Mouse (Mus musculus): ENCODE measurements around the gene Ugt1a2. TPM values are rescaled to one million over a fixed set of nuclear protein-coding genes. Genes with fewer than 3 reads are reported as not detected.

Gene Ugt1a2
- polyA plus RNA-seq, 1 experiment: not detected

DNA sequence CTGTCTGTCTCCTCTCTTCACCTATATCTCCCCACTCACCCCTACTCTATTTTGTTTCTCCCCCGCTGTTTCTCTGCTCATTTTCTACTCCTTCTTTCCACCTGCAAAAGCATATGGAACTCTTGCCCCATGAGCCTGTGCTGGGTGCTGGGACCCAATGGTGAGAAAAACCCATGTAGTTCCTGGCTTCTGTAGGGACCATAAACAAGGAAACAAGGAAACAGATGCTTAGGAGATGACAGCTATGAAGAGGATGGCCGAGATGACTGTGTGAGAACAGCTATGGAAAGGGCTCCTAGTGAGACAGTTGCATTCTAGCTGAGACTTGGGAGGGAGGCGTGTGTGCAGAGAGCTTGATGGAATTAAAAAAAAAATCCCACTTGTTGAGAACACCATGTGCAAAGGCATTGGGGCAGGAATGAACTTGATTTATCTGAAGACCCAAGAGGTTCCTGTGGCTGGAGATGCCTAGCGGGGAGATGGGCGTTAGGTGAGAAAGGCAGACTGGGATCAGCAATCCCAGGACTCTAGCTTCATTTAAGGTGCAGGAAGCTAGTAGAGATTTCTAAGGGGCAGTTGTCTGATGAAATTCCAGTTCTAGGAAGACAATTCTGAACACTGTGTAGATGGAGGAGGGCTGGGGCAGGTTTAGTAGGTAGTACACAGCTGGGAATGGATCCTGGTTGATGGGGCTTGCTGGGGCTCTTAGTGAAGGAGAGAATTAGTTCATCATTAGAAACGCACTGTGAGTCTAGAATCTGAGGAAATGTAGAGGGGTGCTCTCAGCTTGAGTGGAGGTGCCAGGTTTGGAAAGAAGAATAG is 30.8 kb downstream of the Ugt1a2 start:
- Histone ChIP-seq H3K4me3 (replicated peaks) (no peak overlapping the region), H3K27me3 (replicated peaks) (peaks cover 4% of the 10 kb centered on the region), H3K36me3 (replicated peaks; ENCODE audit: low read length) (no peaks in the 10 kb centered on the region), H3K4me1 (no peaks in the 10 kb centered on the region), H3K9me3 (peaks cover 80% of the 10 kb centered on the region)
- TF ChIP-seq FLI1 (IDR thresholded peaks at IDR 0.05; ENCODE audit: low read length) (no peak), GATA1 (IDR thresholded peaks at IDR 0.05; ENCODE audit: borderline replicate concordance, low read length) (no peak)

- no peak for TF ChIP-seq GATA1 (IDR thresholded peaks at IDR 0.05; ENCODE audit: borderline replicate concordance, low read length)
- TF ChIP-seq FLI1 (IDR thresholded peaks at IDR 0.05; ENCODE audit: low read length): no peak
- no peaks in the 10 kb centered on the region for H3K4me1 ChIP-seq
- peaks cover 79% of the 10 kb centered on the region for H3K9me3 ChIP-seq
Observed at GRCm38 (mm10) chr1:88231803-88232499, 31.6 kb downstream of the Ugt1a2 start.

DNA sequence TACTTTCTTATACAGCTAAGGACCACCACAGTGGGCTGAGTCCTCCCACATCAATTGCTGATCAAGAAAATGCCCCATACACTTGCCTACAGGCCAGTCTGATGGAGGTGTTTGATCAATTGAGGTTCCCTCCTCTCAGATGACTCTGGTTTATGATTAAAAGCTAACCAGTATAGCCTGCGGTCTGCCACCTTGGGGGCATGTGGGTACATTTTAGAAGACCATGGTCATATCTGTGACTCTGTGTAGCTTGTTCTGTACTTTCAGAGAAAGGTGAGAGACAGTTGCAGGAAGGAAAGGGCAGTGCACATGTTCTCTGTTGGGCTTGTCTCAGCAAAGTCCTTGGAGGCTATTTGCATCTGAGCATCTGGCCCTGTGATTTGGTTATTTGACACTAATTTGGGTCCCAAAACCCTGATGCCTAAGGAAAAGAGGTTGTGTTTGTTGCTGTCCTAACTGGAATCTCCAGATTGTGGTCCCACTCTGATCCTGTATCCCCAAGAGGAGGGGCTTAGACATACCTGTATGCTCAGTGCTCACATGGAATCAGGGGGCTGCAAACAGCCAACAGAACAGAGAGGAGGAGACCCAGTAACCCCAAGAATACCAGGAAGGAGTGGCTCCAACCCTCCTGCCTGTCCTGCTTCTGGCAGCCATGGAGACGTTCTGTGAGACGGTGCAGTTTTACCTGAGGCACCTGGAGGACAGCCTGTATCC is 32.4 kb downstream of the Ugt1a2 start:
- TF ChIP-seq FLI1 (IDR thresholded peaks at IDR 0.05; ENCODE audit: low read length) (no peak), GATA1 (IDR thresholded peaks at IDR 0.05; ENCODE audit: borderline replicate concordance, low read length) (no peak)
- Histone ChIP-seq H3K36me3 (replicated peaks; ENCODE audit: low read length) (no peaks in the 10 kb centered on the region), H3K4me1 (no peaks in the 10 kb centered on the region), H3K9me3 (peaks cover 80% of the 10 kb centered on the region), H3K27me3 (replicated peaks) (peaks cover 6% of the 10 kb centered on the region), H3K4me3 (replicated peaks) (no peak overlapping the region)

More at GRCm38 (mm10) chr1:88231803-88232499, 31.6 kb downstream of the Ugt1a2 start:
- Histone ChIP-seq H3K36me3 (replicated peaks; ENCODE audit: low read length) (no peaks in the 10 kb centered on the region), H3K4me3 (replicated peaks) (peak overlapping the region; percentile 4), H3K27me3 (replicated peaks) (peaks cover 6% of the 10 kb centered on the region)

GRCm38 (mm10) chr1:88233421-88234247 is 33.2 kb downstream of the Ugt1a2 start:
- Histone ChIP-seq H3K36me3 (replicated peaks; ENCODE audit: low read length) (no peaks in the 10 kb centered on the region), H3K27me3 (replicated peaks) (peaks cover 6% of the 10 kb centered on the region), H3K4me3 (replicated peaks) (no peak overlapping the region), H3K9me3 (peaks cover 81% of the 10 kb centered on the region), H3K4me1 (no peaks in the 10 kb centered on the region)
- TF ChIP-seq FLI1 (IDR thresholded peaks at IDR 0.05; ENCODE audit: low read length): no peak
- no peak for TF ChIP-seq GATA1 (IDR thresholded peaks at IDR 0.05; ENCODE audit: borderline replicate concordance, low read length)

DNA sequence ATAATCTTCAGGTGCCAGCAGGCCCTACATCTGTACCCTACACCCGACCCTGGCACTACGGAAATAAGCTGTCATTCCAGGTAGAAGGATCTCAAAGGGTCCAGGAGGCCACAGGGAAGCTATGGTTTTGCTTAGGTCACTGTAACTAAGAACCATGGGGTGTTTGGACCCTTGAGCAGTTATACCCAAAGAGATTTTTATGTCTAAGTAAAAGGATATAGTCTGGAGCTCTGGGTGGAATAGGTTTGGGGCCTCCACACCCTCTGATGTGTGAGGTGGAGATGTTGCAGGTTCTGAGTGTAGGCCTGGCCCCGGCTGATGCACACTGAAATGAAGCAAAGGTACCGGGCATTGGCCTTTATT is 33.8 kb downstream of the Ugt1a2 start:
- H3K36me3 ChIP-seq (replicated peaks; ENCODE audit: low read length): no peaks in the 10 kb centered on the region
- no peak overlapping the region for H3K4me3 ChIP-seq (replicated peaks)
- no peaks in the 10 kb centered on the region for H3K4me1 ChIP-seq
- H3K27me3 ChIP-seq (replicated peaks): peaks cover 6% of the 10 kb centered on the region
- peaks cover 86% of the 10 kb centered on the region for H3K9me3 ChIP-seq
- TF ChIP-seq FLI1 (IDR thresholded peaks at IDR 0.05; ENCODE audit: low read length) (no peak), GATA1 (IDR thresholded peaks at IDR 0.05; ENCODE audit: borderline replicate concordance, low read length) (no peak)

DNA sequence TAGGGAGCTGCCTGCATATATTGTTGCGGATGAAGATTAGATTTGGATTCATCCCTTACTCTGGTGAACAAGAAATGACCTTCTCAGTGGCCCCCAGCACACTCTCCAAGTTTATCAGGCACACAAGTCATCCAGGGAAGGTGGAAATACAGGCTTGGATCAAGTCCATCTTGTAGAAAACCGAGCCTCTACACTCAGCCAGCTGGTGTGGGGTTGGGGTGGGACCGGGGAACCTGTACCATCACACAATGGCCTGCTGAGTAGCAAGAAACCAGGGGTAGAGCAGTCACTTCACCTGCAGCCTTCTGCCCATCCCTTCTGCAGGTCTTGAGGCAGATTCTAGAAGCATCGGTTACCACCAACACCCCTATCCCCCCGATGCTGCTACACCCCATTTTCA is 34.2 kb downstream of the Ugt1a2 start:
- Histone ChIP-seq H3K27me3 (replicated peaks) (peaks cover 6% of the 10 kb centered on the region), H3K9me3 (peaks cover 86% of the 10 kb centered on the region), H3K4me3 (replicated peaks) (no peak overlapping the region), H3K4me1 (no peaks in the 10 kb centered on the region), H3K36me3 (replicated peaks; ENCODE audit: low read length) (no peaks in the 10 kb centered on the region)
- no peak for TF ChIP-seq FLI1 (IDR thresholded peaks at IDR 0.05; ENCODE audit: low read length)
- TF ChIP-seq GATA1 (IDR thresholded peaks at IDR 0.05; ENCODE audit: borderline replicate concordance, low read length): no peak

DNA sequence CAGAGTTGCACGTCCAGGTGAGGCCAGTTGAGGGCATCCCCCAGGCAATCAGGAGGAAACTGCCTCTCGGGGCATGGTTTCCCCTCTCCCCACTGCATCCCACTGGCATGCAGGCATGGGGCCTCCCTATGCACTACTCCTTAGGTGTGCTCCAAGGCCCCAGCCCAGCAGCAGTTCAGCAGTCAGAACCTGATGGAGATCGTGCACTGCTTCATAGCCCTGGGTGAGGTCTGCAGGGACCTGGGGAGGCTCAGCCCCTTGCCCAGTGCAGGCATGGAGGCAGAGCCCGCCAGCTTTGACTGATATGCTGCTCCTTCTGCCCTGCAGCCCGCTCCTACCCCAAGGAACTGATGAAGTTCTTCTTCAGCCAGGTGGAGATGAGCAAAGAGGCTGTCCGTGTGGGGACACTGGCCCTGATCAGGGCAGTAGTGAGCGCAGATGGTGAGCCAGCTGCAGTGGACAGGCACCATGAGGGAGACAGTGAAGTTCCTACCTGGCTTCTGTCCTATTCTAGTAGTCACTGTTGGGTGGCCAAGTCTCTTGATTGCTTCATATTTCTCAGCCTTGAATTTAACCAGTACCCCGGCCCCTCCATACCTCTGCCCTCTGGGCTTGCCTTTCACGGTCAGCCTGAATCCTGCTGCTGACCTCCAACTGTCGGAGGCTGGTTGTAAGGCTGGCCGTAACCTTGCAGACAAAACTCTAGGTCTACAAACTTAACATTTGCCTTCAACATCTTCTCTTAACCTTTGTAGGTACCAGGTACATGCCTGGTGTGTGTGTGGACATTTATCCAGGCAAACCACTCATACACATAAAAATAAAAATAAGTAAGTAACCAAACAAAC is 34.9 kb downstream of the Ugt1a2 start:
- no peak for TF ChIP-seq FLI1 (IDR thresholded peaks at IDR 0.05; ENCODE audit: low read length)
- Histone ChIP-seq H3K9me3 (peaks cover 85% of the 10 kb centered on the region), H3K36me3 (replicated peaks; ENCODE audit: low read length) (no peaks in the 10 kb centered on the region), H3K27me3 (replicated peaks) (peaks cover 6% of the 10 kb centered on the region), H3K4me1 (no peaks in the 10 kb centered on the region), H3K4me3 (replicated peaks) (peak overlapping the region; percentile 4)

GRCm38 (mm10) chr1:88235894-88236415 is 35.6 kb downstream of the Ugt1a2 start:
- H3K9me3 ChIP-seq: peaks cover 86% of the 10 kb centered on the region
- no peak for TF ChIP-seq FLI1 (IDR thresholded peaks at IDR 0.05; ENCODE audit: low read length)
- no peak for TF ChIP-seq GATA1 (IDR thresholded peaks at IDR 0.05; ENCODE audit: borderline replicate concordance, low read length)
- H3K27me3 ChIP-seq (replicated peaks): peaks cover 8% of the 10 kb centered on the region
- H3K36me3 ChIP-seq (replicated peaks; ENCODE audit: low read length): no peaks in the 10 kb centered on the region
- no peaks in the 10 kb centered on the region for H3K4me1 ChIP-seq
- H3K4me3 ChIP-seq (replicated peaks): no peak overlapping the region
